Comparison of ENCODE assay signal across 18 mouse cellular contexts in the genomic region with DNA sequence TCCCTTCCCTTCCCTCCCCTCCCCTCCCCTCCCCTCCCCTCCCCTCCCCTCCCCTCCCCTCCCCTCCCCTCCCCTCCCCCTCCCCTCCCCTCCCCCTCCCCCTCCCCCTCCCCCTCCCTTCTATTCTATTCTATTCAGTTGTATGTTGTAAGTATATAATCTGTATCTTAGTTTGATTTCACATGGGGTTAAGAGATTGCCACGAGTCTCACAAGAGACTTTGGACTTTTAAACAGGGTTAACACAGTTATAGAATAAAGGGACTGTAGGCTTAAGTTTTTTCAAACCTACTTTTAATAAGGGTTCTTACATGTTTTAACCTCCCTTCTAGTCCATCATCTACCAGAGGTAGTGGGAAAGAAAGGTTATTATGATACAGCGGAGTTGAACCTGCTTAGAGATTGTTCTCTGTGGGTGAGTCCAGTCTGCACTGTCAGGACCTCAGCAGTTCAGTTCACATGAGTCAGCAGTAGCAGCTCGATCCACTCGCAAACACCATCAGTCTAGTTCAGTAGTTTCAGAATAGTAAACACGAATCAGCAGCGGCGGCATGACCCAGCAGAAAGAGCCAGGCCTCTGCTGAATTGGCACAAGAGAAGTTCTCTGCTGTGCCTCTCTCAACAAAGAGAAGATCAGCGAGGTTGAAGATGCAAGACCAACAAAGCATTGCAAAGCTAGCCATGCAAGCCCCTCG.
"Had no signal": no experiment of that assay in that cellular context is flagged by ENCODE, and none has a peak within 500 bp of the region (broad histone marks: within the 10 kb centered on the region; RNA-seq: fewer than 3 reads in every experiment).

No protein-coding gene starts in this region.

- H3K36me3 ChIP-seq: midbrain, embryonic 10.5 days; midbrain, embryonic 12.5 days; neural tube, embryonic 13.5 days; neural tube, embryonic 15.5 days; stomach, embryonic 15.5 days had no signal

- H3K27me3 ChIP-seq: neural tube, embryonic 13.5 days; neural tube, embryonic 15.5 days; stomach, embryonic 15.5 days had no signal

- H3K4me2 ChIP-seq: lung, embryonic 14.5 days; midbrain, embryonic 12.5 days; neural tube, embryonic 13.5 days; neural tube, embryonic 15.5 days; stomach, embryonic 15.5 days had no signal

- H3K9ac ChIP-seq: lung, embryonic 14.5 days; midbrain, embryonic 12.5 days; neural tube, embryonic 13.5 days; neural tube, embryonic 15.5 days; stomach, embryonic 15.5 days had no signal

- H3K4me1 ChIP-seq: stomach, embryonic 15.5 days had no signal

- H3K9me3 ChIP-seq: midbrain, embryonic 10.5 days; midbrain, embryonic 12.5 days; neural tube, embryonic 13.5 days; neural tube, embryonic 15.5 days; stomach, embryonic 15.5 days had no signal

- H3K4me3 ChIP-seq: midbrain, embryonic 10.5 days; midbrain, embryonic 12.5 days; myocyte; neural tube, embryonic 13.5 days; neural tube, embryonic 15.5 days; stomach, embryonic 15.5 days had no signal

- ATAC-seq: midbrain, embryonic 16.5 days had no signal

- H3K27ac ChIP-seq: midbrain, embryonic 10.5 days; midbrain, embryonic 12.5 days; neural tube, embryonic 13.5 days; neural tube, embryonic 15.5 days; stomach, embryonic 15.5 days had no signal

- DNase-seq: lung, adult 18-20 months; lung, embryonic 14.5 days; lung, postnatal 10 days; lung, postnatal 4 days; midbrain, embryonic 14.5 days; retina, postnatal 1 day; right cerebral cortex, adult 18-20 months; right cerebral cortex, postnatal 14 days; thymus, adult 18-20 months; thymus, postnatal 14 days; thymus, postnatal 36 days had no signal
